ENCODE assay signal across 11 mouse cellular contexts in genomic region chr9:87049425-87049824, GRCm38 (mm10). TPM values are rescaled to one million over a fixed set of nuclear protein-coding genes. Genes with fewer than 3 reads are reported as not detected.
A peak's percentile ranks its signal among the peaks of the same experiment; 100 is the strongest.
DNase-seq lines count a peak whose midpoint lies in the region; ATAC-seq and TF ChIP-seq lines count a peak whose summit lies in the region.
"Had no signal": no experiment of that assay in that cellular context is flagged by ENCODE, and none has a peak within 500 bp of the region (broad histone marks: within the 10 kb centered on the region; RNA-seq: fewer than 3 reads in every experiment).

No protein-coding gene starts in this region.

- ATAC-seq in heart, postnatal 0 days (ENCODE audit: insufficient read depth, low read depth) = no peak
- ATAC-seq in limb, embryonic 11.5 days (ENCODE audit: insufficient number of reproducible peaks, low FRiP score, low TSS enrichment, low read depth) = no peak
- ATAC-seq in liver, embryonic 12.5 days = no peak
- ATAC-seq: inflammation-experienced regulatory T-cells, adult 6 months had no signal

- H3K4me3 ChIP-seq in heart, postnatal 0 days (ENCODE audit: low read depth, low read length) = no peak overlapping the region
- no peak overlapping the region for H3K4me3 ChIP-seq in limb, embryonic 11.5 days (ENCODE audit: low read depth, low read length)
- no peak overlapping the region for H3K4me3 ChIP-seq in limb, embryonic 10.5 days
- H3K4me3 ChIP-seq in liver, embryonic 12.5 days = no peak overlapping the region

- H3K36me3 ChIP-seq in heart, postnatal 0 days (replicated peaks; ENCODE audit: control insufficient read depth, insufficient read depth, low read length) = peaks cover 4% of the 10 kb centered on the region; the same call in 1 of the 2 replicates
- peaks cover 2% of the 10 kb centered on the region; the same call in 1 of the 2 replicates for H3K36me3 ChIP-seq in limb, embryonic 11.5 days (ENCODE audit: control insufficient read depth, insufficient read depth, low read length)
- 0 out of 2 replicates have a peak, but pooled peaks cover 6% of the 10 kb centered on the region for H3K36me3 ChIP-seq in limb, embryonic 10.5 days
- H3K36me3 ChIP-seq in liver, embryonic 12.5 days = no peaks in the 10 kb centered on the region; the same call in 1 of the 2 replicates

- H3K9ac ChIP-seq in heart, postnatal 0 days (replicated peaks; ENCODE audit: low read depth, low read length) = no peak overlapping the region
- H3K9ac ChIP-seq in limb, embryonic 11.5 days (ENCODE audit: low read length) = no peak overlapping the region
- no peak overlapping the region for H3K9ac ChIP-seq in liver, embryonic 12.5 days

- TF ChIP-seq CTCF in heart, postnatal 0 days (IDR thresholded peaks at IDR 0.05; ENCODE audit: low read depth) = no peak

- no peak overlapping the region for H3K4me2 ChIP-seq in heart, postnatal 0 days (ENCODE audit: low read depth, low read length)
- no peak overlapping the region for H3K4me2 ChIP-seq in limb, embryonic 11.5 days (ENCODE audit: low read depth, severe bottlenecking)
- no peak overlapping the region for H3K4me2 ChIP-seq in liver, embryonic 12.5 days
- H3K4me2 ChIP-seq: liver, embryonic 11.5 days had no signal

- 0 out of 2 replicates have a peak, but pooled peaks cover 3% of the 10 kb centered on the region for H3K4me1 ChIP-seq in heart, postnatal 0 days (ENCODE audit: control insufficient read depth, insufficient read depth)
- no peaks in the 10 kb centered on the region for H3K4me1 ChIP-seq in limb, embryonic 11.5 days (ENCODE audit: control insufficient read depth, insufficient read depth, low read length)
- no peaks in the 10 kb centered on the region for H3K4me1 ChIP-seq in limb, embryonic 10.5 days
- no peaks in the 10 kb centered on the region for H3K4me1 ChIP-seq in liver, embryonic 12.5 days

- H3K27ac ChIP-seq in heart, postnatal 0 days (ENCODE audit: low read depth) = no peak overlapping the region
- H3K27ac ChIP-seq in limb, embryonic 11.5 days (replicated peaks; ENCODE audit: low read depth, low read length) = no peak overlapping the region
- H3K27ac ChIP-seq in limb, embryonic 10.5 days = no peak overlapping the region
- no peak overlapping the region for H3K27ac ChIP-seq in liver, embryonic 12.5 days

- WGBS in heart, postnatal 0 days = 56% methylated on average over 4 of the region's 4 CpGs
- 86% methylated on average over 4 of the region's 4 CpGs for WGBS in limb, embryonic 11.5 days
- 93% methylated on average over 4 of the region's 4 CpGs for WGBS in limb, embryonic 10.5 days
- WGBS in liver, embryonic 12.5 days (ENCODE audit: insufficient replicate concordance) = 82% methylated on average over 4 of the region's 4 CpGs

- intact Hi-C loops in heart, postnatal 25 days (cut with DNase I) = no loop called here

- H3K9me3 ChIP-seq in heart, postnatal 0 days (replicated peaks; ENCODE audit: control insufficient read depth, low read length) = no peaks in the 10 kb centered on the region
- no peaks in the 10 kb centered on the region for H3K9me3 ChIP-seq in limb, embryonic 11.5 days (ENCODE audit: control insufficient read depth, low read length)
- H3K9me3 ChIP-seq in limb, embryonic 10.5 days (replicated peaks) = no peaks in the 10 kb centered on the region
- H3K9me3 ChIP-seq in liver, embryonic 12.5 days (replicated peaks) = no peaks in the 10 kb centered on the region

- no peaks in the 10 kb centered on the region for H3K27me3 ChIP-seq in heart, postnatal 0 days (ENCODE audit: control insufficient read depth, insufficient read depth, low read length)
- H3K27me3 ChIP-seq in limb, embryonic 11.5 days (ENCODE audit: control insufficient read depth, insufficient read depth, low read length) = no peaks in the 10 kb centered on the region
- no peaks in the 10 kb centered on the region for H3K27me3 ChIP-seq in limb, embryonic 10.5 days (ENCODE audit: low read depth, poor library complexity, severe bottlenecking)
- H3K27me3 ChIP-seq in liver, embryonic 12.5 days (replicated peaks) = no peaks in the 10 kb centered on the region

- peak; percentile 6 for DNase-seq in adrenal gland, adult 2 months
- DNase-seq in adrenal gland, postnatal 4 days (ENCODE audit: low spot score in 2 of 2) = no peak
- DNase-seq in heart, postnatal 0 days (ENCODE audit: low spot score) = peak; percentile 45
- no peak for DNase-seq in heart, postnatal 25 days (ENCODE audit: low spot score)
- peak; percentile 18 for DNase-seq in limb, embryonic 11.5 days (ENCODE audit: low spot score)
- no peak for DNase-seq in limb, embryonic 10.5 days (ENCODE audit: low spot score)
- peak; percentile 36 for DNase-seq in lung, postnatal 14 days

- no peak for TF ChIP-seq EP300 in heart, postnatal 0 days (IDR thresholded peaks at IDR 0.05; ENCODE audit: low read depth)

RNA-seq across cellular contexts. Expression of gene Cyb5r4, which starts 27.6 kb away (rescaled TPM):
- total RNA-seq in adrenal gland, adult 2 months (2021) = 10 to 100 TPM; 37.3 to 42.1 TPM
- polyA plus RNA-seq in adrenal gland, adult 2 months (2012; rRNA removed) = 11.2 and 11.5 TPM in 2 replicates
- total RNA-seq in adrenal gland, postnatal 4 days (2021) = 10 to 100 TPM; 40.9 to 41.4 TPM
- total RNA-seq in heart, postnatal 0 days (2014; rRNA removed; ENCODE audit: low replicate concordance) = 23.5 and 24.4 TPM in 2 replicates
- 33.4 and 43.3 TPM in 2 replicates for polyA plus RNA-seq in heart, postnatal 0 days (2015; fragmentation: Nextera tagmentation; extraction: Ambion mirVana)
- 10 to 100 TPM; 25.6 to 28.7 TPM for total RNA-seq in heart, postnatal 25 days (2021)
- 63.4 and 64.6 TPM in 2 replicates for polyA plus RNA-seq in limb, embryonic 11.5 days (2014; fragmentation: Nextera tagmentation; extraction: Ambion mirVana)
- polyA plus RNA-seq in limb, embryonic 10.5 days (2016; fragmentation: Nextera tagmentation; extraction: Ambion mirVana) = 66.2 and 69.1 TPM in 2 replicates
- 49.4 and 52.1 TPM in 2 replicates for polyA plus RNA-seq in liver, embryonic 12.5 days (2016; fragmentation: Nextera tagmentation; extraction: Ambion mirVana)

RNA-seq across cellular contexts. Expression of gene Ripply2, which starts 34.1 kb away (rescaled TPM):
- total RNA-seq in adrenal gland, adult 2 months (2021) = 1 to 10 TPM; 1.8 to 2.3 TPM
- polyA plus RNA-seq in adrenal gland, adult 2 months (2012; rRNA removed) = 1.1 and 1.9 TPM in 2 replicates
- total RNA-seq in adrenal gland, postnatal 4 days (2021) = 1 to 10 TPM; 1.4 to 2.2 TPM
- not detected in 2 replicates for total RNA-seq in heart, postnatal 0 days (2014; rRNA removed; ENCODE audit: low replicate concordance)
- 0.45 and 1.2 TPM in 2 replicates for polyA plus RNA-seq in heart, postnatal 0 days (2015; fragmentation: Nextera tagmentation; extraction: Ambion mirVana)
- not detected for total RNA-seq in heart, postnatal 25 days (2021)
- not detected in 2 replicates for polyA plus RNA-seq in limb, embryonic 11.5 days (2014; fragmentation: Nextera tagmentation; extraction: Ambion mirVana)
- polyA plus RNA-seq in limb, embryonic 10.5 days (2016; fragmentation: Nextera tagmentation; extraction: Ambion mirVana) = 0.31 TPM in 1 of 2 replicates, not detected in the other
- polyA plus RNA-seq in liver, embryonic 12.5 days (2016; fragmentation: Nextera tagmentation; extraction: Ambion mirVana) = not detected in 2 replicates
- total RNA-seq: megakaryocyte progenitor cell, adult 5-6 weeks had no signal
- polyA plus RNA-seq: inflammation-experienced regulatory T-cells, adult 6 months; liver, embryonic 11.5 days had no signal

Comparison
In these comparisons a context has a peak if more than half of its experiments do, and no peak if none do; other contexts are left out.
1. DNase-seq: peak in adrenal gland, adult 2 months (single experiment), heart, postnatal 0 days (single experiment), limb, embryonic 11.5 days (single experiment) and lung, postnatal 14 days (single experiment); none in adrenal gland, postnatal 4 days (0 of 2), heart, postnatal 25 days (single experiment) and limb, embryonic 10.5 days (single experiment).